Mouse (Mus musculus): ENCODE measurements around the gene Wdr6. TPM values are rescaled to one million over a fixed set of nuclear protein-coding genes. Genes with fewer than 3 reads are reported as not detected.

Wdr6 gene
- polyA plus RNA-seq, 1 experiment from 2014 or later, result 150 TPM

GRCm38 (mm10) chr9:108531496-108531895, 47.0 kb downstream of the Wdr6 start:
- Histone ChIP-seq H3K9ac (replicated peaks; ENCODE audit: low read length) (no peak overlapping the region), H3K4me3 (ENCODE audit: low read length) (no peak overlapping the region), H3K4me1 (ENCODE audit: insufficient read depth, low read length) (no peaks in the 10 kb centered on the region), H3K36me3 (ENCODE audit: insufficient read depth, low read length) (peaks cover 68% of the 10 kb centered on the region), H3K9me3 (ENCODE audit: low read length) (no peaks in the 10 kb centered on the region), H3K27me3 (ENCODE audit: insufficient read depth, low read length) (no peaks in the 10 kb centered on the region), H3K4me2 (replicated peaks; ENCODE audit: low read depth, low read length) (no peak overlapping the region), H3K27ac (ENCODE audit: low read length) (no peak overlapping the region)
- no peak for ATAC-seq (ENCODE audit: low FRiP score, low TSS enrichment)
- 83% methylated on average over 1 of the region's 1 CpGs for WGBS

DNA sequence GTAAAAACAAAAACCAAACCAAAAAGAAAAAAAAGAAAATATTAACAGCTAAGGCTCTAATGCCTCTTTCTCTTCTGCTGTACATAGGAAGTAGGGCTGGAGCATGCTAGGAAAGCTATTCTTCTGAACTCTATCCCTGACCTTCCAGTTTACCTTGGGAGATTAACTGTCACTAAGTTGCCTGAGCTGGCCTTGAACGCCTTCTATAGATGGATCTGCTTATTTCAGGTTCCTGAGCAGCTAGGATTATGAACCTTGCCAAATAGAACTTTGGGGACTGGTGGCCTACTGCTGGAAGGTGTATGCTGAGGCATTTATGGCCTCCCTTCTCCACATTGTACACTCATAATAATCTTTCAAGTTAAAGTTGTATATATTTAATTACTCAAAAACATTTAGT, 47.6 kb downstream of the Wdr6 start:
- peaks cover 64% of the 10 kb centered on the region for H3K36me3 ChIP-seq (ENCODE audit: insufficient read depth, low read length)
- no peak overlapping the region for H3K4me2 ChIP-seq (replicated peaks; ENCODE audit: low read depth, low read length)
- H3K4me3 ChIP-seq (ENCODE audit: low read length), result no peak overlapping the region
- H3K4me1 ChIP-seq (ENCODE audit: insufficient read depth, low read length), result no peaks in the 10 kb centered on the region
- no peak overlapping the region for H3K9ac ChIP-seq (replicated peaks; ENCODE audit: low read length)
- ATAC-seq (ENCODE audit: low FRiP score, low TSS enrichment), result no peak
- WGBS, result 81% methylated on average over 1 of the region's 1 CpGs
- no peaks in the 10 kb centered on the region for H3K9me3 ChIP-seq (ENCODE audit: low read length)
- H3K27me3 ChIP-seq (ENCODE audit: insufficient read depth, low read length), result no peaks in the 10 kb centered on the region
- no peak overlapping the region for H3K27ac ChIP-seq (ENCODE audit: low read length)

GRCm38 (mm10) chr9:108525400-108525799, 53.1 kb downstream of the Wdr6 start:
- Histone ChIP-seq H3K9ac (replicated peaks; ENCODE audit: low read length) (no peak overlapping the region), H3K27me3 (ENCODE audit: insufficient read depth, low read length) (no peaks in the 10 kb centered on the region), H3K27ac (ENCODE audit: low read length) (no peak overlapping the region), H3K36me3 (ENCODE audit: insufficient read depth, low read length) (peaks cover 22% of the 10 kb centered on the region), H3K4me1 (ENCODE audit: insufficient read depth, low read length) (no peaks in the 10 kb centered on the region), H3K9me3 (ENCODE audit: low read length) (no peaks in the 10 kb centered on the region), H3K4me2 (replicated peaks; ENCODE audit: low read depth, low read length) (no peak overlapping the region), H3K4me3 (ENCODE audit: low read length) (no peak overlapping the region)
- 81% methylated on average over 3 of the region's 3 CpGs for WGBS
- ATAC-seq (ENCODE audit: low FRiP score, low TSS enrichment), result no peak

DNA sequence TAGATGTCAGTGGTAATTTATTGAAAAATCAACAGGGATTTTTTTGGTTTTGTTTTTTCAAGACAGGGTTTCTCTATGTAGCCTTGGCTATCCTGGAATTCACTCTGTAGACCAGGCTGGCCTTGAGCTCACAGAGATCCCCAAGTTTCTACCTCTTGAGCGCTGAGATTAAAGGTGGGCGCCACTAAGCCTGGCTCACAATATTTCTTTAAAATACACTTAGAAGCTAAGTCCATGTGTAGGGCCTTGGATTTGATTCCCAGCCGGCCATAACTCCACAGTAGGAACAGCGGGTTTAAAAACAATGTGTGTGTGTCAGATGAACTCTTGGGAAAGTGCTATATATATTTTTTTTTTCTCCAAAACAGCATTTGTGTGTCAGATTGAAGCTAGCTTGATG, 55.2 kb downstream of the Wdr6 start:
- Histone ChIP-seq H3K27me3 (ENCODE audit: insufficient read depth, low read length) (no peaks in the 10 kb centered on the region), H3K4me3 (ENCODE audit: low read length) (no peak overlapping the region), H3K36me3 (ENCODE audit: insufficient read depth, low read length) (peaks cover 5% of the 10 kb centered on the region), H3K4me2 (replicated peaks; ENCODE audit: low read depth, low read length) (no peak overlapping the region), H3K27ac (ENCODE audit: low read length) (no peak overlapping the region), H3K9me3 (ENCODE audit: low read length) (no peaks in the 10 kb centered on the region), H3K9ac (replicated peaks; ENCODE audit: low read length) (no peak overlapping the region), H3K4me1 (ENCODE audit: insufficient read depth, low read length) (peaks cover 9% of the 10 kb centered on the region)
- ATAC-seq (ENCODE audit: low FRiP score, low TSS enrichment), result no peak
- WGBS, result 95% methylated on average over 4 of the region's 4 CpGs

MicroRNA genes within 50 kb of the gene (microRNA counts, 519-probe panel; counts per million panel counts)
- microRNA mmu-miR-191 (3,381 counts per million, percentile 78 among the panel's probes with 10 or more counts), microRNA mmu-miR-425 (3,129 counts per million, percentile 73 among the panel's probes with 10 or more counts)

Small RNAs within 50 kb of the gene (microRNA-seq; reads per million reads assigned to microRNA genes)
- not detected for gene Gm24083
- not detected for gene Mir191
- gene Mir425, result 1,812 reads per million, percentile 84 among the genes with 10 or more reads in this experiment

Other genes with a start within 250 kb of the Wdr6 start
- gene Gpx1, start 239.8 kb downstream of the Wdr6 start, polyA plus RNA-seq (2015; fragmentation: Nextera tagmentation; extraction: Ambion mirVana), result 686 and 695 TPM in 2 replicates
- 113 and 119 TPM in 2 replicates for gene Usp4, start 230.9 kb downstream of the Wdr6 start, polyA plus RNA-seq (2015; fragmentation: Nextera tagmentation; extraction: Ambion mirVana)
- 0.62 and 1.2 TPM in 2 replicates for gene 1700102P08Rik, start 185.9 kb downstream of the Wdr6 start, polyA plus RNA-seq (2015; fragmentation: Nextera tagmentation; extraction: Ambion mirVana)
- gene Ccdc36, start 150.3 kb downstream of the Wdr6 start, polyA plus RNA-seq (2015; fragmentation: Nextera tagmentation; extraction: Ambion mirVana), result 1.5 and 1.7 TPM in 2 replicates
- not detected in 2 replicates for gene BC048562, start 142.3 kb downstream of the Wdr6 start, polyA plus RNA-seq (2015; fragmentation: Nextera tagmentation; extraction: Ambion mirVana)
- 77.0 and 82.4 TPM in 2 replicates for gene Ccdc71, start 118.2 kb downstream of the Wdr6 start, polyA plus RNA-seq (2015; fragmentation: Nextera tagmentation; extraction: Ambion mirVana)
- gene Klhdc8b, start 117.2 kb downstream of the Wdr6 start, polyA plus RNA-seq (2015; fragmentation: Nextera tagmentation; extraction: Ambion mirVana), result 38.8 and 41.6 TPM in 2 replicates
- 68.5 and 73.6 TPM in 2 replicates for gene Lamb2, start 99.0 kb downstream of the Wdr6 start, polyA plus RNA-seq (2015; fragmentation: Nextera tagmentation; extraction: Ambion mirVana)
- 79.1 and 82.0 TPM in 2 replicates for gene Usp19, start 88.1 kb downstream of the Wdr6 start, polyA plus RNA-seq (2015; fragmentation: Nextera tagmentation; extraction: Ambion mirVana)
- 127 and 140 TPM in 2 replicates for gene Qars, start 71.0 kb downstream of the Wdr6 start, polyA plus RNA-seq (2015; fragmentation: Nextera tagmentation; extraction: Ambion mirVana)
- 129 and 135 TPM in 2 replicates for gene Qrich1, start 61.9 kb downstream of the Wdr6 start, polyA plus RNA-seq (2015; fragmentation: Nextera tagmentation; extraction: Ambion mirVana)
- 188 and 198 TPM in 2 replicates for gene Impdh2, start 18.5 kb downstream of the Wdr6 start, polyA plus RNA-seq (2015; fragmentation: Nextera tagmentation; extraction: Ambion mirVana)
- gene Ndufaf3, start 11.3 kb downstream of the Wdr6 start, polyA plus RNA-seq (2015; fragmentation: Nextera tagmentation; extraction: Ambion mirVana), result 47.6 and 48.6 TPM in 2 replicates
- 200 TPM in 2 replicates for gene Dalrd3, start 8.9 kb downstream of the Wdr6 start, polyA plus RNA-seq (2015; fragmentation: Nextera tagmentation; extraction: Ambion mirVana)
- 10.8 and 11.0 TPM in 2 replicates for gene P4htm, start 18.9 kb upstream of the Wdr6 start, polyA plus RNA-seq (2015; fragmentation: Nextera tagmentation; extraction: Ambion mirVana)
- gene Arih2, start 70.6 kb upstream of the Wdr6 start, polyA plus RNA-seq (2015; fragmentation: Nextera tagmentation; extraction: Ambion mirVana), result 52.7 and 58.2 TPM in 2 replicates
- 60.4 and 61.7 TPM in 2 replicates for gene Slc25a20, start 83.3 kb upstream of the Wdr6 start, polyA plus RNA-seq (2015; fragmentation: Nextera tagmentation; extraction: Ambion mirVana)
- gene Prkar2a, start 110.6 kb upstream of the Wdr6 start, polyA plus RNA-seq (2015; fragmentation: Nextera tagmentation; extraction: Ambion mirVana), result 19.8 and 20.2 TPM in 2 replicates
- gene Ip6k2, start 205.1 kb upstream of the Wdr6 start, polyA plus RNA-seq (2015; fragmentation: Nextera tagmentation; extraction: Ambion mirVana), result 100 and 109 TPM in 2 replicates
- 17.7 and 23.6 TPM in 2 replicates for gene Nckipsd, start 229.6 kb upstream of the Wdr6 start, polyA plus RNA-seq (2015; fragmentation: Nextera tagmentation; extraction: Ambion mirVana)
- 0.12 and 0.26 TPM in 2 replicates for gene Celsr3, start 247.6 kb upstream of the Wdr6 start, polyA plus RNA-seq (2015; fragmentation: Nextera tagmentation; extraction: Ambion mirVana)